Mouse (Mus musculus) megakaryocyte progenitor cell, adult 5-6 weeks (primary cell): Measurements from ENCODE around the gene Gm28778. TPM values are rescaled to one million over a fixed set of nuclear protein-coding genes. Genes with fewer than 3 reads are reported as not detected.

ENCODE experiments used
- total RNA-seq, 2 experiments: library from RNA; stranded (forward) in 1 of 2; stranded (reverse) in 1 of 2; fragments of 157-497, 149-512 nt in 1 of 2; fragments of 200-1000 nt in 1 of 2; gene quantifications; 2 replicates each; pipeline versions ENCODE4 v1.2.3 to v1.2.4; 2015 to 2017

Gene Gm28778
- total RNA-seq, 2 experiments from 2014 or later: not detected

Other genes starting within 250 kb of the Gm28778 start
- not detected in 2 replicates for gene Mstn, start 235.5 kb upstream of the Gm28778 start, total RNA-seq (2015)
- gene Mstn, start 235.5 kb upstream of the Gm28778 start, total RNA-seq (2017): not detected in 2 replicates
- gene 1700019A02Rik, start 109.5 kb upstream of the Gm28778 start, total RNA-seq (2015): not detected in 2 replicates
- not detected in 2 replicates for gene 1700019A02Rik, start 109.5 kb upstream of the Gm28778 start, total RNA-seq (2017)
- gene Pms1, start 93 bp upstream of the Gm28778 start, total RNA-seq (2015): 12.3 and 14.3 TPM in 2 replicates
- gene Pms1, start 93 bp upstream of the Gm28778 start, total RNA-seq (2017): 14.0 and 16.3 TPM in 2 replicates
- 28.1 and 29.8 TPM in 2 replicates for gene Ormdl1, start within 50 bp of the Gm28778 start, total RNA-seq (2015)
- gene Ormdl1, start within 50 bp of the Gm28778 start, total RNA-seq (2017): 27.3 and 29.8 TPM in 2 replicates
- 13.8 and 20.1 TPM in 2 replicates for gene Osgepl1, start 16.5 kb downstream of the Gm28778 start, total RNA-seq (2015)
- 7.6 and 10.2 TPM in 2 replicates for gene Osgepl1, start 16.5 kb downstream of the Gm28778 start, total RNA-seq (2017)
- not detected in 2 replicates for gene Asdurf, start 55.5 kb downstream of the Gm28778 start, total RNA-seq (2015)
- 232 and 264 TPM in 2 replicates for gene Asdurf, start 55.5 kb downstream of the Gm28778 start, total RNA-seq (2017)
- gene Gm28551, start 55.6 kb downstream of the Gm28778 start, total RNA-seq (2015): not detected in 2 replicates
- not detected in 2 replicates for gene Gm28551, start 55.6 kb downstream of the Gm28778 start, total RNA-seq (2017)
- 125 and 129 TPM in 2 replicates for gene Asnsd1, start 55.6 kb downstream of the Gm28778 start, total RNA-seq (2015)
- gene Asnsd1, start 55.6 kb downstream of the Gm28778 start, total RNA-seq (2017): 106 and 115 TPM in 2 replicates